Mouse (Mus musculus) erythroblast, embryonic 14.5 days (primary cell): ENCODE results near the gene Alg9.

ENCODE experiments used
- GATA1 ChIP-seq: IDR thresholded peaks from 2 replicates; pipeline ENCODE4 v1.6.1; 2012; ENCODE audit warnings: low read length, inconsistent platforms, mixed read lengths
- TAL1 ChIP-seq: IDR thresholded peaks from 3 replicates; pipeline ENCODE4 v1.6.1; 2012; ENCODE audit warnings: low read length, inconsistent platforms, mixed read lengths

DNA sequence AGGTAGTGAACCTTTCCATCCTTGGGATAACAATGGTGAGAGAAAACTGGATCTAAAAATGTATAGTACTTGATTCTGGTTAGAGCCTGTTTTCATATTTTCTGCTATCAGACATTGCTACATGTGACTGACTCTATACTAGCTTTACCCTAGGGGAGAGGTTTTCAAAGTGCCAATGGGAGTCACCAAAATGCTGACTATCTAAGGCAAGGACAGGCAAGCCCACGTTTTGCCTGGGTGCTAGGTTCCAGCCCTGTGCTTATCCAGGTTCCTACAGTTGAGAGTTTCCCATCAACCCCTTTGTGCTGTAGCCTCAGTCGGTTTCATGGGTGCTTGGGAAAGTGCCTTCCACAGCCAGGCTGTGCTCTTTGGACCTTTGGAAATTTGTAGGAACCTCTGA lies 36.9 kb downstream of the Alg9 start:
- no peak for TF ChIP-seq TAL1
- TF ChIP-seq GATA1 = no peak
